Mouse (Mus musculus) liver, embryonic 16.5 days (tissue): Measurements from ENCODE around the gene Nufip2. TPM values are rescaled to one million over a fixed set of nuclear protein-coding genes. Genes with fewer than 3 reads are reported as not detected.

Experiments used
- ATAC-seq: fragments of 200-750 bp; cut with Nextera tagmentation; 2 replicates; pipeline ENCODE4 v1.8.0; 2017; ENCODE audit warnings: low read depth, mild to moderate bottlenecking, moderate number of reproducible peaks, moderate library complexity
- H3K27ac ChIP-seq: fragments of 300-500 bp; sonication (generic); 2 replicates; pipeline ENCODE4 v1.5.1; 2014; ENCODE audit warnings: mild to moderate bottlenecking, low read length
- H3K27me3 ChIP-seq: fragments of 300-500 bp; sonication (generic); 2 replicates; pipeline ENCODE4 v1.6.1; 2014; ENCODE audit warnings: low read depth, low read length, mixed read lengths; ENCODE audit not compliant: control insufficient read depth, insufficient read depth
- H3K36me3 ChIP-seq: fragments of 300-500 bp; sonication (generic); 2 replicates; pipeline ENCODE4 v1.6.1; 2014; ENCODE audit warnings: mild to moderate bottlenecking; ENCODE audit not compliant: control insufficient read depth, insufficient read depth
- H3K4me1 ChIP-seq: fragments of 300-500 bp; sonication (generic); 2 replicates; pipeline ENCODE4 v1.6.1; 2014; ENCODE audit warnings: low read depth, low read length, mixed read lengths; ENCODE audit not compliant: control insufficient read depth
- H3K4me2 ChIP-seq: fragments of 300-500 bp; sonication (generic); 2 replicates; pipeline ENCODE4 v1.6.1; 2014; ENCODE audit warnings: low read depth, low read length, mixed read lengths
- H3K4me3 ChIP-seq: fragments of 300-500 bp; sonication (generic); 2 replicates; pipeline ENCODE4 v1.5.1; 2014; ENCODE audit warnings: low read depth, mild to moderate bottlenecking, low read length
- H3K9ac ChIP-seq: fragments of 300-500 bp; sonication (generic); 2 replicates; pipeline ENCODE4 v1.6.1; 2014; ENCODE audit warnings: low read depth, low read length
- H3K9me3 ChIP-seq: fragments of 300-500 bp; sonication (generic); replicated peaks from 2 replicates; pipeline ENCODE4 v1.6.1; 2016; ENCODE audit warnings: low read length; ENCODE audit not compliant: control insufficient read depth
- WGBS: fragments of 180-500 bp; shearing (Covaris S2); extraction: QIAGEN DNeasy Blood & Tissue Kit; methylation state at CpG from one replicate; pipeline ENCODE4 v1.1.7; 2014; ENCODE audit not compliant: insufficient replicate concordance; 5-methylcytosine and 5-hydroxymethylcytosine counted together
- polyA plus RNA-seq: library from polyadenylated mRNA; unstranded; fragments of >200 nt; fragmentation: Nextera tagmentation; extraction: Ambion mirVana; gene quantifications from 2 replicates; pipeline ENCODE4 v1.2.1, GENCODE M21; 2015

The Nufip2 gene
- polyA plus RNA-seq, 1 experiment from 2014 or later = 1.4 TPM

DNA sequence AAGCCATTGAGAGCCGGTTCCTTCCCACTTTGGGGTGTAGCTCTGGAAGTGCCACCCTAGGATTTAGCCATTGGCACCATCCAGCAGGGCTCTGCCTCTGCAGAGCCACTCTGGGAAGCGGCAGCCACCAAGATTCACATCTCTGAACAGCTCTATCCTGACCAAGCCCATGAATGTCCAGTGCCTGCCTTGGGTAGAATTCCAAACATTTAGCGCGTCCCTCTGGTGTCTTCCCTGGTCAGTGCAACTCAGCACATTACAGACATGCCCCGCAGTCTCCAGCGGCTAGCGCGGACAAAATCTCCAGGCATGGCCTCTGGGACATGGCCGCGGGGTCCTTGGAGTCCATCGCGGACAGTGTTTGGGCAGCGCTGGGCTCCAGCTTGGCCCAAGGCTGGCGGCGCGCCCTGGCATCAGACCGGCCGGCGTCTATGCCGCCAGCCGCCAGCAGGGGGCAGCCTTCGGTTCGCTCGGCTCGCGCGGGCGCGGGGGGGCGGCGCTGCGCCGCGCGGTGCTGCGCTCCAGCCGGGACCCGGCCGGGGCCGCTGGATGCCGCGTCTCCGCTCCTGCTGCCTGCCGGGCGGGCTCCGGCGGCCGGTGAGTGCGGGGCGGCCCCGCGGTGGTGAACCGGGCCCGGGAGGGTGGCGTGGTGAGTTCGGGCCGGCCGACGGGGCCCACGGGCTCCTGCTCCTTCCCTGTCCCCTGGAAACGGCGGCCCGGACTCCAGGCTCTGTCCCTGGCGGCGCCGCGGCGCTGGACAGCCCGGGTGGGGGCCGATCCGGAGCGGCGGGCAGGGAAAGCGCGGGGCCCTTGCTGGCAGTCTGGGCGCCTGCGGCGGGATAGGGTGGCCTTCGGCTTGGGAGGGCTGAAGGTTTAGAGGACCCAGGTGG is 77.1 kb downstream of the Nufip2 start, which contains the start of gene Myo18a:
Gene Myo18a, plus strand, starts transcription at position 464 of the 890 bp plus-strand sequence.
- Histone ChIP-seq H3K27ac (peak within 1 kb of the TSS; percentile 76), H3K4me2 (peak within 1 kb of the TSS; percentile 96), H3K27me3 (no peaks in the 10 kb centered on the region), H3K4me1 (peaks cover 44% of the 10 kb centered on the region), H3K9me3 (no peaks in the 10 kb centered on the region), H3K9ac (peak within 1 kb of the TSS; percentile 96), H3K4me3 (peak within 1 kb of the TSS; percentile 81), H3K36me3 (no peaks in the 10 kb centered on the region)
- peak; percentile 71 for ATAC-seq
- WGBS = 3% methylated on average over 70 of the region's 79 CpGs

DNA sequence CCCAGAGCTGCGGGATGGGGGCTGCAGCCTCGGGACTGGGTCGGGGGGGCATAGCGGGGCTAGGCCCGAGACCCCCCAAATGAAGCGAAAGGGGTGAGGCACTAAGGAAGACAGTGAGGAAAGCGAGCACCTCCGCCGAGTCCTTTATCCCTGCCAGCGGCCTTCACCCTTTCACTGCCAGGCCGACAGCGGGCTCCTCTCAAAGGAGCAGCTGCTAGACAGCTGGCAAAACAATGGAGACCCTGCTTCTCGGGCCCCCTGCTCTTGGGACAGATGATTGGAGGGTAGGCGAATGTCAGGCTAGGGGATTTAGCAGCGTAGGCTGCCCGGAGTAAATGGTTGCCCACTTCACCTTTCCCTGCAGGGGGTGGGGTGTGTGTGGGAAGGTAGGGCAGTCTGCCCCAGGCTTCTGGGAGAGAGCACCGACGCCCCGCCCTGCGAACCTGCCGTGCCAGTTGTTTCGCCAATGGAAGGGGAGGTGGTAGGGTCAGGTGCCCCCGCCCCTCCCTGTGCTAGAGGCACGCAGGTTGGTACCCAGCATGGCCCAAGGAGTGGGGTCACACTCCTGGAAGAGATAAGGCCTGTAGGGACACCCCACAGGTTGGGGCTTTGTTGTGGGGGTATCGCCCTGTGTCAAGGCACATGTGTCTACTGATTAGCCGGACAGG is 77.9 kb downstream of the Nufip2 start:
- WGBS = 3% methylated on average over 26 of the region's 26 CpGs
- Histone ChIP-seq H3K4me1 (peaks cover 44% of the 10 kb centered on the region), H3K9me3 (no peaks in the 10 kb centered on the region), H3K4me3 (peak overlapping the region; percentile 81), H3K9ac (peak overlapping the region; percentile 96), H3K36me3 (no peaks in the 10 kb centered on the region), H3K4me2 (peak overlapping the region; percentile 96), H3K27ac (peak overlapping the region; percentile 76), H3K27me3 (no peaks in the 10 kb centered on the region)
- peak; percentile 57 for ATAC-seq

DNA sequence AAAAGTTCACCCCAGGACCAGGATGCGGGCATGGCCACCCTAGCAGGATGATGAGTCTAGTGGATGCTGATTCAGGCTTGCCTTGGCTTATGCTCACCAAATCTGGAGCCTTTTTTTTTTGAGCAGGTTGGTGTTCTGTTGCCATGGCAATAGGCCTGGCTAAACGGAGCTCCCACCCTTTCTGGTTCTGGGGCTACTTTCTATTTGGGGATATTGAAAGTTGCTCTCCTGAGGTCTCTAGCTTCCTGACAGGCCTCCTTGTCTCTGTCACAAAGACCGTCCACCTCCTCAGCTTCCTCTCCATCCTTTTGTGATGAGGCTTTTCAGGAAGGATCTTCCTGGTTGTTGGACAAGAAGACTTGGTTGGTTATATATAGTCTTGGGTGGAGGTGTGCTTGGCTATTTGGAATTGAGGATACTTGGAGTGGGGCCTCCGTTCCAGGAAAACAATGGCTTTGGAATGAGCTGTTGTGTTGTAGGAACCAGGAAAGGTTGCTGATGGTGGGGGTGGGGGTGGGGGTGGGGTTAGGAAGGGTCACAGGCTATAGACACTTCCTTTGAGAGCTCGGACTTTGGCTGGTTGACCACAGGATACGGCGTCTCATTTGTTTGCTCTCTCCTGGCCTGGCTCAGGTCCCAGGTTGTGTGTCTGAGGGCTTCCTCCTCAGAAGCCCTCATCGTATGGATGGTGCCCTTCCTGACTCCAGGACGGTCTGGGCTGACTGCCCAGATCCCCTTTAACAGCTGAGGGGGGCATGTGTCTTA is 78.9 kb downstream of the Nufip2 start:
- Histone ChIP-seq H3K9me3 (no peaks in the 10 kb centered on the region), H3K36me3 (no peaks in the 10 kb centered on the region), H3K9ac (peak overlapping the region; percentile 96), H3K4me2 (peak overlapping the region; percentile 96), H3K27me3 (no peaks in the 10 kb centered on the region), H3K27ac (peak overlapping the region; percentile 89), H3K4me3 (peak overlapping the region; percentile 81), H3K4me1 (peaks cover 53% of the 10 kb centered on the region)
- WGBS = 56% methylated on average over 9 of the region's 9 CpGs
- ATAC-seq = peak; percentile 50

DNA sequence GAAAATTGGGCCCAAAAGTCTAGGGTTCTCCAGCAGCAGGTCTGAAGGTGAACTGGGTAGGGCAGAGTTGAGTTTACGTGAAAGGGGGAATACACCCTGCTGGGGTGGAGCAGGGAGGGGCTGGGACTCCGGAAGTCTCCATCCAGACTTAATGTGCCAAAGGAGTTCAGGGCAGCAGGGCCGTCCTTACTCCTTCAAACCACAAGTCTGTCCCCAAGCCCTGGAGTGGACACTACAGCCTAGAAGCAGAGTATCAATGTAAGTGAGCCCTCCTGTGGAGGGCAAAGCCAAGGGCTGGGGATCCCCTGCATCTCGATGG is 79.5 kb downstream of the Nufip2 start:
- Histone ChIP-seq H3K9me3 (no peaks in the 10 kb centered on the region), H3K4me1 (peaks cover 58% of the 10 kb centered on the region), H3K27me3 (no peaks in the 10 kb centered on the region), H3K36me3 (no peaks in the 10 kb centered on the region), H3K4me2 (peak overlapping the region; percentile 96), H3K4me3 (peak overlapping the region; percentile 67), H3K27ac (peak overlapping the region; percentile 89), H3K9ac (peak overlapping the region; percentile 79)
- WGBS = 19% methylated on average over 4 of the region's 4 CpGs
- ATAC-seq = no peak

DNA sequence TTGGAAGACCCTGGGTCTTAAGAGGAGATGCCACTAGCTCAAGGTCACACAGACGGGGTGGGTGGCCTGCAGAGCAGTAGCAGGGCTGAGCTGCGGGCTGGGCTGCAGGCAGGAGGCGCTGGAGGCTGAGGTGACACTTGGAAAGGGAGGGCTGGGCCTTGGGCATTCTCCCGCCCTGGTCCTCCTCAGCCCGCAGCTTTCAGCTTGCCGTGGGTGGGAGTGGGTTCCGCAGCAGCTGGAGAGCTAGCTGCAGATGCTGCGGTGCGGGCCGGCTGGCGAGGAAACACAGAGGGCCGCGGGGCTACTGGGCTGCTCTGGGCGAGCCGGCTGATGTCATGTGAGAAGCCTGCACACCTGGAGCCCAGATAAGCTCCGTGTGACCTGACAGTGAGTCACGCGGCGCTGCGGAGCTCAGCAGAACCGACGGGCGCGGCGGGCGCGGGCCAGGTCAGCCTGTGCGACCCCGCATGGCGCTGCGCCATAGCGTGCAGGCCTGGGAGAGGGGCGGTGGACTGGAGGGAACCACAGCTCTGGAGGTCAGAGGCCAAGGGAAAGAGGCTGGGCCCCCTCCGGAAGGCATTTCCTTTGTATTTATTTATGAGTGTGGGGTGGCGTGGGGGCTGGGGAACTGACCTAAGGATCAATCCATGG is 80.5 kb downstream of the Nufip2 start:
- Histone ChIP-seq H3K27ac (peak overlapping the region; percentile 89), H3K4me1 (peaks cover 67% of the 10 kb centered on the region), H3K9me3 (no peaks in the 10 kb centered on the region), H3K27me3 (no peaks in the 10 kb centered on the region), H3K36me3 (no peaks in the 10 kb centered on the region), H3K4me2 (peak overlapping the region; percentile 96), H3K9ac (peak overlapping the region; percentile 79), H3K4me3 (peak overlapping the region; percentile 67)
- under 1% methylated on average over 35 of the region's 35 CpGs for WGBS
- peak; percentile 55 for ATAC-seq

DNA sequence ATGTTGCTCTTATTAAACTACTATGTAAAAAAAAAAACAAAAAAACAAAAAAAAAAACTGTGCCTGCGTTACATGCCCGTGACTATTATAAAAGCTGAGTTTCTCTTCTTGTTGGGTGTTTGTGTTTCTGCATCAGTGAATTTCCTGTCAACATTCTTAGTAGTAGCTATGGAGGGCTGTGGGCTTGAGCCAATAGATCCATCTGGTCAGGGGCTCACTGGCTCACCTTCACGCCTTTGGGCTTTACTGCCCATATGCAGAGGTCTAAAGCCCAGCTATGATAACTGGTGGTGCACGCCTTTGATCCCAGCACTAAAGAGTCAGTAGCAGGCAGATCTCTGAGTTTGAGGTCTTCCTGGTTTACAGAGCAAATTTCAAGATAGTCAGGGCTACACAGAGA is 83.5 kb downstream of the Nufip2 start:
- Histone ChIP-seq H3K27ac (peak overlapping the region; percentile 57), H3K4me3 (no peak overlapping the region), H3K4me1 (peaks cover 71% of the 10 kb centered on the region), H3K27me3 (no peaks in the 10 kb centered on the region), H3K36me3 (no peaks in the 10 kb centered on the region), H3K9ac (no peak overlapping the region), H3K9me3 (no peaks in the 10 kb centered on the region), H3K4me2 (no peak overlapping the region)
- WGBS = 57% methylated on average over 4 of the region's 4 CpGs
- no peak for ATAC-seq

DNA sequence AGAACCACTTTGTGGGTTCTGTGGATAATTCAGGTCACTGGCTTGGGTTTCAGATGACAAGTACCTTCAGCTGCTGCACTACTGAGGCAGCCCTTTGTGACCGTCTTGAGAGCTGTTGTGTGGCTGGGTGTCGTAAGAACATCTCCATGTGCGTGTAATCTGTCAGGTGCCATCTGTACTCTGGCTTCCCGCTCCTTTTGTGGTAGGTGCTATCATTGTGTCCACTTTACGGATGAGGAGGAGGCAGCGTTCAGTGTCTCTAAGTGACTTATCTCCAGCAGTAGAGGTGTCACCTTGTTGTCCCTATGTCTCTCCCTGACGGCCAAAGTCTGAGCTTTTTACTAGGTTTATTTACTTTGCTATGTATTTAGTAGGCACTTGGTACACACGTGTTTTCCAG is 84.4 kb downstream of the Nufip2 start:
- no peaks in the 10 kb centered on the region for H3K36me3 ChIP-seq
- no peaks in the 10 kb centered on the region for H3K9me3 ChIP-seq
- H3K4me1 ChIP-seq = peaks cover 63% of the 10 kb centered on the region
- H3K27me3 ChIP-seq = no peaks in the 10 kb centered on the region
- 15% methylated on average over 8 of the region's 8 CpGs for WGBS
- no peak overlapping the region for H3K4me3 ChIP-seq
- peak; percentile 12; the same call in 1 of the 2 replicates for ATAC-seq
- no peak overlapping the region for H3K9ac ChIP-seq
- no peak overlapping the region; the same call in 1 of the 2 replicates for H3K4me2 ChIP-seq
- H3K27ac ChIP-seq = peak overlapping the region; percentile 39

DNA sequence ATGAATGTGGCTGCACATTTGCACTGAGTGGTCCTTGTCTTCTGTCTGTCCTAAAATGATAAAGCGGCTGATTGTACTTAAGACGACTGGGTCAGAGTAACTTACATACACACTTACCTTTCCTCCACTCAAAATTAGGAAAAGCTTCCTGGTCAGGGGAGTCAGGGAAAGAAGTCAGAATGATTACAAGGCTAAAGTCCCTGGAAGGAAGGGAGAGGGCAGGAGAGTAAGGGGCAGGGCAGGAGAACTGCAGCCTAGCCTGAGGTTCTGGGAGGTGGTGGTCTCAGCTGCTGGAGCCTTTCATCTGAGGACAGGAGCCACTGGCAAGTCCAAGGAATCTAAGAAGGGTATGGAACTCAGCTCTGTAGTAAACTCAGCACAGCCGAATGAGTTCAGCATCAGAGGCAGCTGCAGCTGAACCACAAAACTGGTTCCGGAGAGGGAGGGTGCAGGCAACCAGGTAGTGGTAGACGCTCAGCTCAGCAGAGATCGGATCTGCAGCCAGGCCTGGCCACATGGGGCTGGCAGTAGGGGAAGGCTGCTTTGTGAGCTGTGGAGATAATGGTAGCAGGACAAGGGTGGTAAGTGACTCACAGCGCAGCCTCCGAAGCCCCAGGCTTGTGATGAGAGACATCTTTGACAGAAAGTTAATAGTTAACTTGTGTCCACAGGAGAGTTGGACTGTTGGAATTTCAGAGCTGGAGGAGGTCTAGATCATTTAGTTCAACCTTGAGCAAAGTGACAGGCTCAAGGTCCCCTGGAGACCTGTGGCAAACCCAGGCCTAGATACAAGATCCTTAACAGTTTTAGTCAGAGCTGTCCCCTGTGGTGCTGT is 86.1 kb downstream of the Nufip2 start:
- Histone ChIP-seq H3K27ac (peak overlapping the region; percentile 76), H3K4me3 (0 out of 2 replicates have a peak overlapping the region, but pooled peaks have one; percentile 2), H3K36me3 (no peaks in the 10 kb centered on the region), H3K4me2 (peak overlapping the region; percentile 40), H3K4me1 (peaks cover 54% of the 10 kb centered on the region), H3K27me3 (no peaks in the 10 kb centered on the region), H3K9ac (peak overlapping the region; percentile 8; the same call in 1 of the 2 replicates), H3K9me3 (no peaks in the 10 kb centered on the region)
- 12% methylated on average over 8 of the region's 8 CpGs for WGBS
- ATAC-seq = peak; percentile 82
